Mouse (Mus musculus): Measurements from ENCODE around the gene Gm29866. TPM values are rescaled to one million over a fixed set of nuclear protein-coding genes. Genes with fewer than 3 reads are reported as not detected.
"Not testable (repeated sequence)": the region's sequence is repeated elsewhere in the genome, so short reads cannot be mapped to it uniquely, and the experiment has no call there.

Gene Gm29866
- not detected in 2 replicates for polyA plus RNA-seq (2015; fragmentation: Nextera tagmentation; extraction: Ambion mirVana)

DNA sequence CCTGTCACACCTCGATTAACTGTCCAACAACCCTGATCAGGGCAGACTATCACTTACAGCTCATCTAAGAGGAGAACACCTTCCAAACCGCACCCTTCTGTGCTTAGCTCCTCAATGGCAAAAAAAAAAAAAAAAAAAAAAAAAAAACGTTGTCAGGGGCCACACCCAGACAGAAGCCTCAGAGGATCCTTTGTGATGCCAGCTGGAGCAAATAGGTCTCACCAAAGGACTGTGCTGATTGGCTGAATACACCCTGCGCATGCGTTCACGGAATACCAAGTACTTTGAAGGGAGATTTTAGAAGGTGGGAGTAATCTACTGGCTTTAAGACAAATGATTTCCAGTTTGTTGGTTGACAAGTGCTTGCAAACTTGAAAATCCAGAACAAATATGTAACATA lies at the start of gene Gm29866:
Gene Gm29866 (minus strand): TSS at position 101 of the 400 bp plus-strand sequence.
- not testable (repeated sequence) for H3K9me3 ChIP-seq (replicated peaks); H3K4me1 ChIP-seq (replicated peaks); H3K36me3 ChIP-seq (replicated peaks); H3K27ac ChIP-seq (replicated peaks); H3K4me3 ChIP-seq (replicated peaks); H3K4me2 ChIP-seq; H3K9ac ChIP-seq; ATAC-seq (ENCODE audit: insufficient read depth); H3K27me3 ChIP-seq
- no CpG with 5 or more reads among the region's 6 CpGs for WGBS (ENCODE audit: insufficient replicate concordance)

Other genes with a start within 250 kb of the Gm29866 start
- gene Gm20909, start 170.9 kb upstream of the Gm29866 start, polyA plus RNA-seq (2015; fragmentation: Nextera tagmentation; extraction: Ambion mirVana) = not detected in 2 replicates
- not detected in 2 replicates for gene Gm20865, start 247.9 kb upstream of the Gm29866 start, polyA plus RNA-seq (2015; fragmentation: Nextera tagmentation; extraction: Ambion mirVana)

Data from liver, embryonic 15.5 days (tissue).